Mouse (Mus musculus) midbrain, embryonic 14.5 days (tissue): ENCODE measurements at regions not wholly inside any gene's neighbourhood (a gene's known extent, or its start where the extent isn't known, plus 50 kb on each side); places are given as distances from the start of the nearest gene placed in this dataset.
A peak's percentile ranks its signal among the peaks of the same experiment; 100 is the strongest.

Experiments used
- ATAC-seq: fragments of 200-750 bp; cut with Nextera tagmentation; 2 replicates; pipeline ENCODE4 v1.8.0; 2017; ENCODE audit warnings: moderate number of reproducible peaks, moderate library complexity; ENCODE audit not compliant: low FRiP score, low TSS enrichment
- DNase-seq: peaks from one replicate; pipeline ENCODE4 v3.0.0-alpha.2; 2015
- H3K27ac ChIP-seq: fragments of 300-500 bp; sonication (generic); replicated peaks from 2 replicates; pipeline ENCODE4 v1.5.1; 2014; ENCODE audit warnings: mild to moderate bottlenecking, low read depth, low read length, moderate library complexity
- H3K27me3 ChIP-seq: fragments of 300-500 bp; sonication (generic); 2 replicates; pipeline ENCODE4 v1.6.1; 2014; ENCODE audit warnings: low read length, control low read depth, mixed read lengths; ENCODE audit not compliant: control insufficient read depth, insufficient read depth
- H3K36me3 ChIP-seq: fragments of 300-500 bp; sonication (generic); 2 replicates; pipeline ENCODE4 v1.6.1; 2014; ENCODE audit warnings: low read length, control low read depth; ENCODE audit not compliant: control insufficient read depth, insufficient read depth
- H3K4me1 ChIP-seq: fragments of 300-500 bp; sonication (generic); 2 replicates; pipeline ENCODE4 v1.6.1; 2014; ENCODE audit warnings: mild to moderate bottlenecking, antibody characterized with exemption, low read length, control low read depth; ENCODE audit not compliant: control insufficient read depth, insufficient read depth
- H3K4me2 ChIP-seq: fragments of 300-500 bp; sonication (generic); 2 replicates; pipeline ENCODE4 v1.6.1; 2014; ENCODE audit warnings: mild to moderate bottlenecking, low read length, moderate library complexity
- H3K4me3 ChIP-seq: fragments of 300-500 bp; sonication (generic); replicated peaks from 2 replicates; pipeline ENCODE4 v1.5.1; 2014; ENCODE audit warnings: low read depth, low read length
- H3K9ac ChIP-seq: fragments of 300-500 bp; sonication (generic); replicated peaks from 2 replicates; pipeline ENCODE4 v1.6.1; 2014; ENCODE audit warnings: mild to moderate bottlenecking, low read length, moderate library complexity
- H3K9me3 ChIP-seq: fragments of 300-500 bp; sonication (generic); 2 replicates; pipeline ENCODE4 v1.6.1; 2016; ENCODE audit warnings: low read length, control low read depth, mixed read lengths; ENCODE audit not compliant: control insufficient read depth
- WGBS: fragments of 180-500 bp; shearing (Covaris S2); extraction: QIAGEN DNeasy Blood & Tissue Kit; methylation state at CpG from one replicate; pipeline ENCODE4 v1.1.7; 2014; 5-methylcytosine and 5-hydroxymethylcytosine counted together

- DNase-seq: no peak
- H3K27ac ChIP-seq: no peak overlapping the region
- no peak overlapping the region for H3K4me2 ChIP-seq
- no peaks in the 10 kb centered on the region for H3K9me3 ChIP-seq
- H3K9ac ChIP-seq: no peak overlapping the region
- no peak overlapping the region for H3K4me3 ChIP-seq
- ATAC-seq: no peak
- H3K4me1 ChIP-seq: no peaks in the 10 kb centered on the region
- no peaks in the 10 kb centered on the region for H3K36me3 ChIP-seq
- 80% methylated on average over 1 of the region's 1 CpGs for WGBS
- no peaks in the 10 kb centered on the region for H3K27me3 ChIP-seq
Measured at GRCm38 (mm10) chr1:48383590-48383989, 1490.9 kb upstream of the Slc39a10 start.

- 76% methylated on average over 2 of the region's 2 CpGs for WGBS
- no peak overlapping the region for H3K9ac ChIP-seq
- H3K4me2 ChIP-seq: no peak overlapping the region
- no peak for ATAC-seq
- H3K4me1 ChIP-seq: no peaks in the 10 kb centered on the region
- DNase-seq: no peak
- H3K27ac ChIP-seq: no peak overlapping the region
- H3K27me3 ChIP-seq: no peaks in the 10 kb centered on the region
- H3K36me3 ChIP-seq: no peaks in the 10 kb centered on the region
- no peaks in the 10 kb centered on the region for H3K9me3 ChIP-seq
- H3K4me3 ChIP-seq: no peak overlapping the region
Measured at GRCm38 (mm10) chr1:48380139-48380538, 1487.5 kb upstream of the Slc39a10 start.

GRCm38 (mm10) chr1:48351416-48351815 lies 1458.8 kb upstream of the Slc39a10 start:
- Histone ChIP-seq H3K9ac (no peak overlapping the region), H3K9me3 (no peaks in the 10 kb centered on the region), H3K4me3 (no peak overlapping the region), H3K4me2 (no peak overlapping the region), H3K27me3 (no peaks in the 10 kb centered on the region), H3K4me1 (no peaks in the 10 kb centered on the region), H3K27ac (no peak overlapping the region), H3K36me3 (no peaks in the 10 kb centered on the region)
- 91% methylated on average over 3 of the region's 3 CpGs for WGBS
- ATAC-seq: no peak
- DNase-seq: no peak

DNA sequence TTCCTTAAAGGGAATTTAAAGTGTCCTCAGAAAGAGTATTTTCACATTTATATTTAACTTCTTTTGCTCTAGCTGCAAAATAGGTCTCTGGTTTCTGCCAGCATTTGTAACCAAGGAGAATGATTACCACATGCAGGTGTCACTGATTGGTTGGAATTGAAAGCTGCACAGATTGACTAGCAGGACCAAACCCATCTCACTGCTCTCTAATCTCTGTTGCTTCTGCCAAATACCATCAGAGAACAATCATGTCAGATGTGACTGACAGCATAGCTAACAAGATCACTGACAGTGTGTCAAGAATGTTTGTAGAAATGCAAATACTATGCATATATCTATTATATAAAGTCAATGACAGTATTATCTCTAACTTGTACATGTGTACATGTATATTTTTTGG lies 1450.3 kb upstream of the Slc39a10 start:
- ATAC-seq (0 out of 2 replicates have a peak, but pooled peaks have one; percentile 6), DNase-seq (no peak)
- no peaks in the 10 kb centered on the region for H3K27me3 ChIP-seq
- H3K4me2 ChIP-seq: no peak overlapping the region
- no peak overlapping the region for H3K9ac ChIP-seq
- no peaks in the 10 kb centered on the region for H3K9me3 ChIP-seq
- no peak overlapping the region for H3K27ac ChIP-seq
- no peaks in the 10 kb centered on the region for H3K4me1 ChIP-seq
- no peaks in the 10 kb centered on the region for H3K36me3 ChIP-seq
- H3K4me3 ChIP-seq: no peak overlapping the region
